Mouse (Mus musculus): ENCODE results near the gene Sppl3. TPM values are rescaled to one million over a fixed set of nuclear protein-coding genes. Genes with fewer than 3 reads are reported as not detected.

The Sppl3 gene
- polyA plus RNA-seq (2014; fragmentation: Illumina TruSeq; extraction: RNeasy Lipid Tissue Mini Kit (QIAGEN cat#74804); ENCODE audit: low replicate concordance), result 60.7 TPM

DNA sequence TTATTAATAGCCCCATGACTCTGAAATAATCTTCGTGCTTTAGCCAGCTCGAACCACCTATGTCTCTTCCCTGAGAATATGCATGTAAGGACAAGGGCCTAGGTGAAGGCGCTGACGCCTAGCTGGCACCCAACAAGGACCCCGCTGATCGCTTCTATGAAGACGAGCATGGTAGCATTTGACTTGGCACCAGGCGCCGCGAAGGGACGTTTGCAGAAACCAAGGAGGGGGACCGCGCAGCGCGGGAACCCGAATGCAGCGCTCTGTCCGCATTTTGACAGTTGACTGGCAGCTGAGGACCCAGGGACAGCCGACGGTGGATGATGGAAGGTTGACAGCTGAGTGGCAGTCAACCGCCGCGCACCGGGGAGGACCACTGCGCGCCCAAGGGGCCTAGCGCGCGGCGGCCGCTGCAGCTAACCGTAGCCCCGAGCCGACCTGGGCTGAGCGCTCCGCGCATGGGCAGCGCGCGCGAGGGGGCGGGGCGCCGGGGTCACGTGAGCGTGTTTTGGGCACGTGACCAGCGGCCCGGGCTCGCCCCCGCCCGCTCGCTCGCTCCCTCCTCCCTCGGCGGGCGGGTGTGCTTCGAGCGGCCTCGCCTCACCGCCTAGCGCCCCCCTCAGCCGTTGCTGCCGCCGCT, at the start of gene Sppl3:
Gene Sppl3, plus strand, starts transcription at position 561 of the 640 bp plus-strand sequence.

DNA sequence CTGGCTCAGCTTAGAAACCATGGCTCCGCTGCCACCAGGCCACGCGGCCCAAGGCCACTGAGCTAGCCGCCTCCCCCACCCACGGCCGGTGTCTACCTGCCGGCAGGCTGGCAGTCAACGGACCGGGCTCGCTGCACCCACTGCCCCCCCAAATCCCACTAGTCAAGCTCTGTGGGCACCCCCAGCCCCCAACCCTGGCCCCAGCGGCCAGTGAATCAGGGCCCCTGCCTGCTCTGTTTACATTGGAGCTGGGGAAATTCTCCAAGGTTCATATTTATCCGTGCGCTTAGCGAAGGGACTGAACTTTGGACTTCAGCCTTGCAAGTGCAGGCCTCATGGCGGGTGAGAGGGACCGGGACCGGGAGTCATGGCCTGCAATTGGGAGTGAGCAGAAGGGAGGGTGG, 40.1 kb upstream of the Sppl3 start, which contains the start of gene Hnf1a:
Gene Hnf1a, minus strand, starts transcription at position 271 of the 404 bp plus-strand sequence.

DNA sequence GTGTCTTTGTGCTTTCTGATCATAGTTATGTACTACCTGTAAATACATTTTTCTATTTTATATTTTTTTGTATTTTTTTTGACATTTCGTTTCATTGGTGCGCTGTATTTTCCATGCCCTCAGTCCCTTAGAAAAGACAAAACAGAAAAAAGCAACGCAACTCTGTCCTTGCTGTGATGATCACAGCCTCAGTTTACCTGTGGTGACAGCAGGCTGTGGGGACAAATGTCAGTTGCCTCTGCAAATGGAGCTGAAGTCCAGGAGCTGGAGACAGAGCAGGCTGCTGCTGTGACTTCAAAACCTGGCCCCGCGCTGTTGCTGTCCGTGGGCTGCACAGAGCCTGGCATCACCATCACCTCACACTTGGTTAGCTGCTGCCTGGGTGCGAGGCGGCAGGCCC, 87.3 kb downstream of the Sppl3 start, which contains the start of gene Gm10401:
Gene Gm10401, minus strand, starts transcription at position 101 of the 400 bp plus-strand sequence.

DNA sequence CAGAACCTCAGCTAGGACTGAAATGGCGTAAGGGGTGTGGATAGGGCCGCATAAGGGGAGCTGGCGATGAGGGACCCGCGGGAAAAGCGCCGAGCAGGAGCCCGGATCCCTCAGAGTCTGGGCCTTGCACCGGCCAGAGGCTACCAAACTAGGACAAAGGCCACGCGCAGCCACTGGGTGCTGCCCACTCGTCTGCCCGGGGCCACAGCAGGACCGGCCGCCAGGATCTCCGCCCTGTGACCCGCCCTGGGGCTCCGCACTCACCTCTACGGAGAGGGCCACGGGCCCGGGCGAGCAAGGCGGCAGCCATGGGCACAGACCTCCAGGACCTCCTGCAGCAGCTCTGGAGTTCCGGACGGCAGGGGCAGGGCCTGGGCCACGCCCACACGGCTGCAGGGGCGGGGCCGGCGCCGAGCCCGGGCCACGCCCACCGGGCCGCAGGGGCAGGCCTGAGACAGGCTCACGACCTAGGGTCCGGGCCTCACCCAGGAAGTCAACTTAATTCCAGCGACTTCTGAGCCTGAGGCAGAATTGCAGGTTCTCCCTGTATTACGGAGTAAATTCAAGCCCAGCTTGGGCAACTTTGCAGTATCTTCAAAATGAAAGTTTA, 108.1 kb downstream of the Sppl3 start, which contains the start of gene Acads:
Gene Acads, minus strand, starts transcription at position 386 of the 610 bp plus-strand sequence.

DNA sequence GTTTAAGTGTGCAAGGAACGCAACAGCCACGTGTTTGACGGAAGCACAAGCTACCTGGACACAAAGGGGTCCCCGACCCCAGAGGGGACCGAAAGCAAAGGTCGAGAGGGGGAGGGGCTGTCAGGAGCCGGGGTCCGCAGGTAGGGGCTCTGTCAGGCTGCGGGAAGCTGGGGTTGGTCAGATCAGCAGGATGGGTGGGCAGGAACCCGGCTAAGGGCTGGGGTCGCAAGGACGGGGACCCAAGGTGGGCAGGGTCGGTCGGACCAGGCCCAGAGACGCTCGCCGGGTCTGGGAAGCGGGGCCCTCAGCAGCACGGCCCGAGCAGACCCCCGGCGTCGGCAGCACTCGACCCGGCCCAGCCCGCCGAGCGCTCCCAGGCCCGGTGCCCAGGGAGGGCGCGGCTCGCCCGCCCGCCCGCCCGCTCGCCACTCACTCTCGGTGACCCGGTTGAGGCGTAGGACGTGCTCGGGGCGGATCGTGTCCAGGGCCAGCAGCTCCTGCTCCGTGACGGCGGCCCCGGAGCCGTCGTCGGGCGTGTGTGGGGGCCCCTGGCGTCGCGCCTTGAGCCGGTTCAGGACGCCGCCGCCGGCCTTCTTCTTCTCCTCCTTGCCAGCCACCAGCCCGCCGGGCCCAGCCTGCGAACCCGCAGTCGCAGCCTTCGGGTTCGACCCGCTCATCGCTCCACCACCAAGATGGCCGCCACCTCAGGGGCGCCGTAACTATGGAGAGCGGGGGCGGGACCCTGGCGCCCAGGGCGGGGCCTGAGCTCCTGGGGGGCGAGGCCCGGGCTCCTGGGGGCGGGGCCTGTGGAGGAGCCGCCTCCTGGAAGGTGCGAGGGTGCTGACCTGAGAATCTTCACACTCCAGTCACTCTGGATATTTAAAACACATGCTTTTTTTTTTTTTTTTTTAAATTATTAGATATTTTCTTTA, 123.6 kb downstream of the Sppl3 start, which contains the start of gene Unc119b:
Gene Unc119b, minus strand, starts transcription at position 742 of the 932 bp plus-strand sequence.

Other genes starting within 250 kb of the Sppl3 start
- gene Ankrd13a, start 236.5 kb upstream of the Sppl3 start, polyA plus RNA-seq (2014; fragmentation: Illumina TruSeq; extraction: RNeasy Lipid Tissue Mini Kit (QIAGEN cat#74804); ENCODE audit: low replicate concordance), result 87.8 TPM
- 9.3 TPM for gene Git2, start 235.6 kb upstream of the Sppl3 start, polyA plus RNA-seq (2014; fragmentation: Illumina TruSeq; extraction: RNeasy Lipid Tissue Mini Kit (QIAGEN cat#74804); ENCODE audit: low replicate concordance)
- 14.9 TPM for gene 1500011B03Rik, start 187.7 kb upstream of the Sppl3 start, polyA plus RNA-seq (2014; fragmentation: Illumina TruSeq; extraction: RNeasy Lipid Tissue Mini Kit (QIAGEN cat#74804); ENCODE audit: low replicate concordance)
- not detected for gene 4930519G04Rik, start 157.5 kb upstream of the Sppl3 start, polyA plus RNA-seq (2014; fragmentation: Illumina TruSeq; extraction: RNeasy Lipid Tissue Mini Kit (QIAGEN cat#74804); ENCODE audit: low replicate concordance)
- gene Gm9936, start 152.5 kb upstream of the Sppl3 start, polyA plus RNA-seq (2014; fragmentation: Illumina TruSeq; extraction: RNeasy Lipid Tissue Mini Kit (QIAGEN cat#74804); ENCODE audit: low replicate concordance), result not detected
- gene Oasl2, start 114.2 kb upstream of the Sppl3 start, polyA plus RNA-seq (2014; fragmentation: Illumina TruSeq; extraction: RNeasy Lipid Tissue Mini Kit (QIAGEN cat#74804); ENCODE audit: low replicate concordance), result 113 TPM
- gene Oasl1, start 87.9 kb upstream of the Sppl3 start, polyA plus RNA-seq (2014; fragmentation: Illumina TruSeq; extraction: RNeasy Lipid Tissue Mini Kit (QIAGEN cat#74804); ENCODE audit: low replicate concordance), result 8.4 TPM
- 0.41 TPM for gene 2210016L21Rik, start 69.0 kb upstream of the Sppl3 start, polyA plus RNA-seq (2014; fragmentation: Illumina TruSeq; extraction: RNeasy Lipid Tissue Mini Kit (QIAGEN cat#74804); ENCODE audit: low replicate concordance)
- not detected for gene Hnf1a, start 40.0 kb upstream of the Sppl3 start, polyA plus RNA-seq (2014; fragmentation: Illumina TruSeq; extraction: RNeasy Lipid Tissue Mini Kit (QIAGEN cat#74804); ENCODE audit: low replicate concordance)
- gene Gm10401, start 87.2 kb downstream of the Sppl3 start, polyA plus RNA-seq (2014; fragmentation: Illumina TruSeq; extraction: RNeasy Lipid Tissue Mini Kit (QIAGEN cat#74804); ENCODE audit: low replicate concordance), result not detected
- gene Acads, start 108.2 kb downstream of the Sppl3 start, polyA plus RNA-seq (2014; fragmentation: Illumina TruSeq; extraction: RNeasy Lipid Tissue Mini Kit (QIAGEN cat#74804); ENCODE audit: low replicate concordance), result 0.63 TPM
- 3.3 TPM for gene Unc119b, start 123.8 kb downstream of the Sppl3 start, polyA plus RNA-seq (2014; fragmentation: Illumina TruSeq; extraction: RNeasy Lipid Tissue Mini Kit (QIAGEN cat#74804); ENCODE audit: low replicate concordance)
- gene Mlec, start 147.0 kb downstream of the Sppl3 start, polyA plus RNA-seq (2014; fragmentation: Illumina TruSeq; extraction: RNeasy Lipid Tissue Mini Kit (QIAGEN cat#74804); ENCODE audit: low replicate concordance), result 74.6 TPM
- gene Cabp1, start 183.2 kb downstream of the Sppl3 start, polyA plus RNA-seq (2014; fragmentation: Illumina TruSeq; extraction: RNeasy Lipid Tissue Mini Kit (QIAGEN cat#74804); ENCODE audit: low replicate concordance), result not detected
- 1.2 TPM for gene Pop5, start 224.7 kb downstream of the Sppl3 start, polyA plus RNA-seq (2014; fragmentation: Illumina TruSeq; extraction: RNeasy Lipid Tissue Mini Kit (QIAGEN cat#74804); ENCODE audit: low replicate concordance)